Mouse (Mus musculus) layer of hippocampus, adult 11-12 months (tissue): ENCODE measurements around the gene Wdr63.
"Not testable (repeated sequence)": the region's sequence is repeated elsewhere in the genome, so short reads cannot be mapped to it uniquely, and the experiment has no call there.

Experiments
- DNase-seq: peaks from one replicate; pipeline ENCODE4 v3.0.0; 2022; ENCODE audit warnings: low spot score

The Wdr63 gene

GRCm38 (mm10) chr3:146010751-146011150 is 97.2 kb downstream of the Wdr63 start:
- DNase-seq, result no peak

- no peak for DNase-seq
These were observed 97.9 kb downstream of the Wdr63 start for GRCm38 (mm10) chr3:146009859-146010645.

- DNase-seq, result no peak
These were observed 100.1 kb downstream of the Wdr63 start for GRCm38 (mm10) chr3:146007872-146008271.

- DNase-seq, result no peak
These were observed 103.4 kb downstream of the Wdr63 start for GRCm38 (mm10) chr3:146004347-146005051.

- not testable (repeated sequence) for DNase-seq
These were observed 111.4 kb downstream of the Wdr63 start for GRCm38 (mm10) chr3:145996539-145996938.

GRCm38 (mm10) chr3:145995489-145995888 is 112.4 kb downstream of the Wdr63 start:
- DNase-seq, result no peak

- no peak for DNase-seq
These were observed 114.3 kb downstream of the Wdr63 start for GRCm38 (mm10) chr3:145993481-145994201.

- no peak for DNase-seq
These were observed 115.1 kb downstream of the Wdr63 start for GRCm38 (mm10) chr3:145992796-145993195.

- no peak for DNase-seq
These were observed 115.8 kb downstream of the Wdr63 start for GRCm38 (mm10) chr3:145991976-145992730.

- DNase-seq, result no peak
These were observed 116.8 kb downstream of the Wdr63 start for GRCm38 (mm10) chr3:145991130-145991529.
